Mouse (Mus musculus) limb, embryonic 12.5 days (tissue): ENCODE measurements around the gene Ldhd. TPM values are rescaled to one million over a fixed set of nuclear protein-coding genes. Genes with fewer than 3 reads are reported as not detected.
A peak's percentile ranks its signal among the peaks of the same experiment; 100 is the strongest.

Source experiments
- ATAC-seq: fragments of 200-750 bp; cut with Nextera tagmentation; 2 replicates; pipeline ENCODE4 v1.8.0; 2017; ENCODE audit warnings: low read depth, moderate TSS enrichment; ENCODE audit not compliant: insufficient number of reproducible peaks, insufficient read depth, low FRiP score, low TSS enrichment
- H3K27ac ChIP-seq: fragments of 300-500 bp; sonication (generic); 2 replicates; pipeline ENCODE4 v1.5.1; 2016; ENCODE audit warnings: mild to moderate bottlenecking, moderate library complexity
- H3K27me3 ChIP-seq: fragments of 300-500 bp; sonication (generic); 2 replicates; pipeline ENCODE4 v1.6.1; 2016; ENCODE audit warnings: mild to moderate bottlenecking, moderate library complexity
- H3K36me3 ChIP-seq: fragments of 300-500 bp; sonication (generic); 2 replicates; pipeline ENCODE4 v1.6.1; 2016; ENCODE audit warnings: mild to moderate bottlenecking, moderate library complexity
- H3K4me1 ChIP-seq: fragments of 300-500 bp; sonication (generic); replicated peaks from 2 replicates; pipeline ENCODE4 v1.6.1; 2016
- H3K4me2 ChIP-seq: fragments of 300-500 bp; sonication (generic); 2 replicates; pipeline ENCODE4 v1.6.1; 2016; ENCODE audit warnings: mild to moderate bottlenecking, moderate library complexity
- H3K4me3 ChIP-seq: fragments of 300-500 bp; sonication (generic); replicated peaks from 2 replicates; pipeline ENCODE4 v1.5.1; 2016; ENCODE audit warnings: mild to moderate bottlenecking
- H3K9ac ChIP-seq: fragments of 300-500 bp; sonication (generic); replicated peaks from 2 replicates; pipeline ENCODE4 v1.6.1; 2016; ENCODE audit warnings: mild to moderate bottlenecking, moderate library complexity
- H3K9me3 ChIP-seq: fragments of 300-500 bp; sonication (generic); 2 replicates; pipeline ENCODE4 v1.6.1; 2016; ENCODE audit warnings: mild to moderate bottlenecking, moderate library complexity
- WGBS: fragments of 180-500 bp; shearing (Covaris S2); methylation state at CpG from one replicate; pipeline ENCODE4 v1.1.7; 2016; 5-methylcytosine and 5-hydroxymethylcytosine counted together
- polyA plus RNA-seq: library from polyadenylated mRNA; unstranded; fragments of >200 nt; fragmentation: Nextera tagmentation; extraction: Ambion mirVana; gene quantifications from 2 replicates; pipeline ENCODE4 v1.2.1, GENCODE M21; 2016

Ldhd gene
- 0.25 and 0.26 TPM in 2 replicates for polyA plus RNA-seq

DNA sequence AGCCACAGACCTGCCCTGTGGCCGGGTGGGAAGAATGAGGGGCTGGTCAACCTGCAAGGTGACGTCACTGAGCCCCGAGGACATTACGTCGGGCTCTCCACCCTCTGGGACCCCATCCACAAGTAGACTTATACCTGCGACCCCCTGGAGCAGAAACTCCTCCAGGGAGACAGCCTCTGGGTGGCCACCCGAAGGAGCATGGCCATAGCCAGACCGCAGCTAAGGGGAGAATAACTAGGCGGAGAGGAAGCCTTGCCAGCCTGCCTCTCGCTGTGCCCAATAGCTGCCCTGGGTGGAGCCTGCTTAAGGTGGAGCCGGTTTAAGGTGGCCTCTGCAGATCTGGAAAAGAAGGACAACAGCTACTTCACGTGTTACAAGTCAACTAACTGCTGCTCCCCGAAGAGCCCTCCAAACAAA is at the start of gene Ldhd:
Gene Ldhd (minus strand): TSS at position 270 of the 417 bp plus-strand sequence.
- Histone ChIP-seq H3K4me2 (peak within 1 kb of the TSS; percentile 49), H3K4me3 (peak within 1 kb of the TSS; percentile 28), H3K36me3 (peaks cover 24% of the 10 kb centered on the region; the same call in 1 of the 2 replicates), H3K27ac (no peak within 1 kb of the TSS), H3K27me3 (no peaks in the 10 kb centered on the region), H3K9ac (0 out of 2 replicates have a peak within 1 kb of the TSS, but pooled peaks have one; percentile 23), H3K9me3 (0 out of 2 replicates have a peak, but pooled peaks cover 3% of the 10 kb centered on the region), H3K4me1 (peaks cover 7% of the 10 kb centered on the region; the same call in 1 of the 2 replicates)
- 30% methylated on average over 13 of the region's 13 CpGs for WGBS
- no peak for ATAC-seq

DNA sequence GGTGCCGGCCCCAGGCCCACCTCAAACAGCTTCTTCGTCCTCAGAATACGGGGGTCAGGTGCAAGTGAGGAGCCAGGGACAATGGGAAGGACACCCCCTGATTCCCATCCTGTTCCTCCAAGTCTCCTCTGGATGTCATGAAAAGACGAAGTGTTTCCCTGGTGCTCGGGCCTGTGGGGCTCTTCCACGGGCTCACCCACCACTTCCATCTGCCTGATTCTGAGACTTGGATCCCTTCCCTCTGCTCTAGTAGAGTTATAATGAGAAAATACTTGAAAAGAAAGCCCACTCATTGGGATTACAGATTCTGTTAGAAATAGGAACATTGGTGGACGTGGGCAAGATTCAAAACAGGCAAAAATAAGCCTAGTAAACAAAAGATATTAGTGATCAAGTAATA is 48.7 kb upstream of the Ldhd start:
- H3K27ac ChIP-seq: no peak overlapping the region
- H3K36me3 ChIP-seq: no peaks in the 10 kb centered on the region
- H3K27me3 ChIP-seq: no peaks in the 10 kb centered on the region
- no peak overlapping the region for H3K4me3 ChIP-seq
- H3K9ac ChIP-seq: no peak overlapping the region
- 84% methylated on average over 7 of the region's 7 CpGs for WGBS
- H3K4me2 ChIP-seq: no peak overlapping the region
- H3K4me1 ChIP-seq: no peaks in the 10 kb centered on the region
- 0 out of 2 replicates have a peak, but pooled peaks cover 8% of the 10 kb centered on the region for H3K9me3 ChIP-seq
- ATAC-seq: no peak

DNA sequence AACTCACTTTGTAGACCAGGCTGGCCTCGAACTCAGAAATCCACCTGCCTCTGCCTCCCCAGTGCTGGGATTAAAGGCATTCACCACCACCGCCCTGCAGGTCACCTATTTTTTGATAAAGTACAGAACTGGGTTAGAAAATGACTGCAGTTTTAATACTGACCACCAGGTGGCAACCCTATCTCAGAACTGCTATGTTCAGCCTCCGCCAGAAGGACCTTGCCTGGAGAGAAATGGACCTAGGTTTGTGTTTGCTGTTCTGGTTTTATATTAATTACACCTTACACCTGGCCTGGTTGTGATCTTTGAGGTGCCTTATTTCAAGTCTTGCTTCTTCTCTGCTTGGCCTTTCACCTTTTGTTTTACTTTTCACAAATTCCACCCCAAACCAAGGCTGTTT is 47.9 kb upstream of the Ldhd start:
- no peak overlapping the region for H3K4me2 ChIP-seq
- no peak overlapping the region for H3K4me3 ChIP-seq
- ATAC-seq: no peak
- H3K27me3 ChIP-seq: no peaks in the 10 kb centered on the region
- 0 out of 2 replicates have a peak, but pooled peaks cover 8% of the 10 kb centered on the region for H3K9me3 ChIP-seq
- H3K27ac ChIP-seq: no peak overlapping the region
- no peaks in the 10 kb centered on the region; the same call in 1 of the 2 replicates for H3K36me3 ChIP-seq
- WGBS: 45% methylated on average over 3 of the region's 3 CpGs
- H3K9ac ChIP-seq: no peak overlapping the region
- H3K4me1 ChIP-seq: no peaks in the 10 kb centered on the region

DNA sequence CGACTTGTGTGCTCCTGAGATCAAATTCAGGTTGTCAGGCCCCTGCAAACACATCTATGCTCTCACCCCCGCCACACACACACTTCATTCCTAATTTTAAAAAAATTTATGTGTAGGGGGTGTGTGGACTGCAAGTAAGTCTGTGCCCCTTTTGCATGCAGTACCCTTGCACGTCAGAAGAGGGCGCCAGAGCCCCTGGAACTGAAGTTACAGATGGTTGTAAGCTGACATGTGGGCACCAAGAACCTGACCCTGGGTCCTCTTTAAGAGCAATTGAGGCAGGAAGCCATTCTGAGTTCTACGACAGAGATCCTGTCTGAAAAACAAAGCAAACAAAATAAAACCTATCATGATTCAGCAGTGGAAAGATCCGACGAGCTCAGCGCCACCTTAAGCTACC is 46.1 kb upstream of the Ldhd start:
- Histone ChIP-seq H3K4me1 (no peaks in the 10 kb centered on the region), H3K36me3 (peaks cover 9% of the 10 kb centered on the region; the same call in 1 of the 2 replicates), H3K9ac (no peak overlapping the region), H3K27ac (no peak overlapping the region), H3K4me3 (no peak overlapping the region), H3K27me3 (no peaks in the 10 kb centered on the region), H3K4me2 (no peak overlapping the region), H3K9me3 (0 out of 2 replicates have a peak, but pooled peaks cover 8% of the 10 kb centered on the region)
- WGBS: 79% methylated on average over 8 of the region's 8 CpGs
- ATAC-seq: no peak

DNA sequence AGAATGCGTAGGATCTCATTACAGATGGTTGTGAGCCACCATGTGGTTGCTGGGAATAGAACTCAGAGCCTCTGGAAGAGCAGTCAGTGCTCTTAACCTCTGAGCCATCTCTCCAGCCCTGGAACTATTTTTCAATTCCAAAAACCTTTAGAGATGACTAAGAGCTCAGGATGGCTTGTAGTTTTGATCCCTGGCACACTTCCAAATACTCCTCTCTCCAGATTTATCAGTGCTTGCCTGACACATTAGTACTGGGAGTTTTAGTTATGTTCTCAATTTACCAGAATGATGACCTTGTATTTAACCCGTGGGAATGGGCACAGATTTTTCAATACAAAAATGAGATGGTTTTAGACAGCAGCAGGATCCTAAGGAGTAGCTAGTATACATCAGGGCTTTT is 36.6 kb upstream of the Ldhd start:
- Histone ChIP-seq H3K36me3 (peaks cover 56% of the 10 kb centered on the region), H3K27ac (no peak overlapping the region), H3K9ac (no peak overlapping the region), H3K4me3 (no peak overlapping the region), H3K27me3 (no peaks in the 10 kb centered on the region), H3K9me3 (0 out of 2 replicates have a peak, but pooled peaks cover 3% of the 10 kb centered on the region), H3K4me1 (no peaks in the 10 kb centered on the region), H3K4me2 (no peak overlapping the region)
- ATAC-seq: no peak
- WGBS: 94% methylated on average over 2 of the region's 2 CpGs

DNA sequence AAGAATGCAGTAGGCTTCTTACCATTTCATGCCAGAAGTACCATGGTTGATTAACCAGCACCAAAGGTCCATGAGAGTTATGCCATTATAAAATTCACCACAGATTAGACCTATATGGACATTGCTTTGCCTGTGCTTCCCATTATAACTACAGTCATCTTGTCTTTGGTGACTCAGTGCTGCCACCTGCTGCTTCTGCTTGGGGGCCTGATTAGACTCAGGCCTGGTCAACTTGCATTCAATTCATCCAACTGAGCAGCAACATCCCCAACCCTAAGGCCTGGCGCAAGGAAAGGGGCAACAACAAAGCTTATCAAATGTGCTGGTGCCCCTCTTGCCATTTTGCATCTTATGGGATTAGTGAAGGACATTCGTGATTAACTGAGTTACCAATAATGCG is 32.3 kb upstream of the Ldhd start:
- 86% methylated on average over 3 of the region's 3 CpGs for WGBS

DNA sequence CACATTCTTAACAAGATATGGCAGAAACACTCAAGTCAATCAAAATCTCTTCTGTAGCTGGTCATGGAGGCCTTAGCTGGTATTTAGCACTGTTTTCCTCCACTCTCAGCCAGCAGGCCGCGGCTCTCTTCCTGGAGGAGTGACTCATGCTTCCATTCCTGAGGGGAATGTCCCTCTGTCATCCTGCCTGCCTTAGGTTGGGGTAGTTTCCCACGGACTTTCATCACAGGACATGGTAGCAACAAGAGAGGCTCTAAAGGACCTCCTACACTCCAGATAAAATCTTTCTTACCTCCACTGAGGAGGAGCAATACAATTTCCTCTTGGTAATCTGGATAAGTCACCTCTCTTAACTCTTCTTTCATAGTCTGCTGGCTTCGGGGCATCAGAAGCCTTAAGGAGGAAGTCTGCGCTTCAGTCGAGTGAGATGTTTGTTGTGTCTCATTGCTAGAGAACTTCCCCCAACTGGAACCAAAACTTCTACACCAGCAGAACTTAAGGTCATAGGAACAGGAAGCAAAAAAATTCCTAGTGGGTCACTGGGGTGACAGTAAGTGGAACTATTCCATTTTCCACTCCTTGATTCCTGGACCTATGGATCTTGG is 28.7 kb upstream of the Ldhd start:
- no peaks in the 10 kb centered on the region for H3K9me3 ChIP-seq
- no peak overlapping the region for H3K4me2 ChIP-seq
- no peak overlapping the region for H3K4me3 ChIP-seq
- H3K27me3 ChIP-seq: no peaks in the 10 kb centered on the region
- H3K27ac ChIP-seq: no peak overlapping the region
- no peak overlapping the region for H3K9ac ChIP-seq
- WGBS: 88% methylated on average over 6 of the region's 6 CpGs
- peaks cover 29% of the 10 kb centered on the region for H3K36me3 ChIP-seq
- H3K4me1 ChIP-seq: 0 out of 2 replicates have a peak, but pooled peaks cover 3% of the 10 kb centered on the region
- ATAC-seq: no peak

More for the DNA sequence above, 32.3 kb upstream of the Ldhd start:
- Histone ChIP-seq H3K4me2 (no peak overlapping the region), H3K4me3 (no peak overlapping the region), H3K4me1 (no peaks in the 10 kb centered on the region), H3K9ac (no peak overlapping the region), H3K27me3 (no peaks in the 10 kb centered on the region), H3K27ac (no peak overlapping the region), H3K36me3 (peaks cover 44% of the 10 kb centered on the region), H3K9me3 (no peaks in the 10 kb centered on the region)
- no peak for ATAC-seq

DNA sequence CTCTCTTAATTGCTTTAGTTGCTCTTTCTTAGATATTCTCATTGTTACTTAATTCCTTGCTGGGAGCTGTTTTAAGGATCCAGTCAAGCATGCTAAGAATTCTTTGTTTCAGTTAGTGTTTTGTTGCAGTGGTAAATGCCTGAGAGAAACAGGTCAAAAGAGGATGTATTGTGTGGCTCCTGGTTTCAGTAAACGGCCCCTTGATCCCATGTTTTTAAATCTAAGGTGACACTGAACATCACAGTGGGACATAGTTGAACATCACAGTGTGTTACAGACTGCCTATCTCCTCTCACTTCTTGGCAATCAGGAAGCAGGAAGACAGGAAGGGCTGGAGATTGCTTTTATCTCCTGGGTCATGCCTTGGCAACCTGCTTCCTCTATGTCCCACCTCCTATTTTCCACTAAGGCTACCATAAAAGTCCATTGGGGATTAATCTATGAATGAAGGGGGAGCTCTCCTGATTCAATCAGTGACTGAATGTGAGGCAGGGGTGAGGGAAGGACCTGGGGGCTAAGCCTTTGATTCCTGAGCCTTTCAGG is 27.2 kb upstream of the Ldhd start:
- Histone ChIP-seq H3K4me1 (0 out of 2 replicates have a peak, but pooled peaks cover 3% of the 10 kb centered on the region), H3K36me3 (peaks cover 29% of the 10 kb centered on the region), H3K9ac (no peak overlapping the region), H3K4me3 (no peak overlapping the region), H3K9me3 (no peaks in the 10 kb centered on the region), H3K27ac (no peak overlapping the region), H3K27me3 (no peaks in the 10 kb centered on the region), H3K4me2 (no peak overlapping the region)
- no peak for ATAC-seq
- 78% methylated on average over 1 of the region's 1 CpGs for WGBS

DNA sequence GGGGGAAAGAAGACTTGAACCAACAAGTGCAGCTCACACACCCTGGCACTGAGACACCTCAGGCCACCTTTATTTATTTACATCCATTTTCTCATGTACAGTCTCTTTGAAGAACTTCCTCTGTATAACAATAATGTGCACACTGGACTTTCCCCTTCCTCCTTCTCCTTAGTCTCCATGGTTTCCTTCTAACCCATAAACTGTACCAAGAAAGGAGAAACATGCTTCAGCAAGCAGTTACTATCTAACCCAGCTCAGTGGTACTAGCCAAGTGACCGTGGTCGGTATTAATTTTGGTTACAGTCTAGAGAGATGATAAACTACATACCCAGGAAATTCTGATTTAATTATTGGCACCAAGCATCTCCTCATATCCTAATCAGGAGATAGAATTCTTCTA is 23.4 kb upstream of the Ldhd start:
- Histone ChIP-seq H3K4me2 (no peak overlapping the region), H3K27ac (no peak overlapping the region), H3K9ac (no peak overlapping the region), H3K27me3 (no peaks in the 10 kb centered on the region), H3K4me3 (no peak overlapping the region), H3K4me1 (0 out of 2 replicates have a peak, but pooled peaks cover 8% of the 10 kb centered on the region), H3K9me3 (no peaks in the 10 kb centered on the region), H3K36me3 (peaks cover 5% of the 10 kb centered on the region; the same call in 1 of the 2 replicates)
- WGBS: 98% methylated on average over 2 of the region's 2 CpGs
- ATAC-seq: no peak

DNA sequence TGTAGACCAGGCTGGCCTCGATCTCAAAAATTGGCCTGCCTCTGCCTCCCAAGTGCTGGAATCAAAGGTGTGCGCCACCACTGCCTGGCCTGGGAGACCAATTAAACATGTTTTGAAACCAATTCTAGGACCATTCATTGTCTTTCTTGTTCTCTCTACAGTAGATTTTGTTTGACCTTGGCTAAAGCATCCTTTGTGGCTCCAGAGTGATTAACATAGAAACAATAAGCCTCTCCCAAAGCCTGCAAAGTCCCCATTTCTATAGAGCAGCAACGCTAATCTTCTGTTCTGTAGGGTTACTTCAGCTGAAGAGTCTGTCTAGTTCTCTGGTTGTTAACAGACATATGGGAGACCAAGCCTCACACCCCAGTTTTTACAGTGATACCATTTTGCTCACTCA is 20.5 kb upstream of the Ldhd start:
- no peak for ATAC-seq
- Histone ChIP-seq H3K9me3 (no peaks in the 10 kb centered on the region), H3K27me3 (no peaks in the 10 kb centered on the region), H3K36me3 (peaks cover 4% of the 10 kb centered on the region; the same call in 1 of the 2 replicates), H3K4me3 (no peak overlapping the region), H3K27ac (no peak overlapping the region), H3K9ac (no peak overlapping the region), H3K4me1 (0 out of 2 replicates have a peak, but pooled peaks cover 6% of the 10 kb centered on the region), H3K4me2 (no peak overlapping the region)
- 92% methylated on average over 3 of the region's 3 CpGs for WGBS

DNA sequence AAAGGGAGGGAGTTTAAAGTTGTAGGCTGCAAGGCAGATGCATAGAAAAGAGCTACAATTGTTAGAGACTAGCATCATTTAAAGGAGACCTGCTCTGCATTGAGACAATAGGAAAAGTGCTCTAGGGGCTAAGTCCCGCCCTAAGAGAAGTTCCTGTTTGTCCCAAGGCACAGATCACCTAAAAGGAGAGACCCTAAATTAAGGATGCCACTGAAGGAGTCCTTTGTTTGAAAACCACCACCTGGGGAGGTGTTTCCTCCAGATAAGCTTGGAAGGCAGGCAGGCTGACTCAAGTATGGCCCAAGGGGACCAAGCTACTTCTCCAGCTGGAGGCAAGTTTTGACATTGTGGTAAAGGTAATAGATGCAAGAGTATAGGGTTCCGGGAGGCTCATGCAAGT is 18.7 kb upstream of the Ldhd start:
- ATAC-seq: no peak

More for the DNA sequence above, 18.7 kb upstream of the Ldhd start:
- no peak overlapping the region for H3K27ac ChIP-seq
- no peaks in the 10 kb centered on the region for H3K27me3 ChIP-seq
- H3K4me1 ChIP-seq: 0 out of 2 replicates have a peak, but pooled peaks cover 8% of the 10 kb centered on the region
- no peaks in the 10 kb centered on the region for H3K9me3 ChIP-seq
- WGBS: 72% methylated on average over 2 of the region's 2 CpGs
- H3K9ac ChIP-seq: no peak overlapping the region
- no peak overlapping the region for H3K4me3 ChIP-seq
- no peaks in the 10 kb centered on the region for H3K36me3 ChIP-seq
- no peak overlapping the region for H3K4me2 ChIP-seq
